Mouse (Mus musculus): ENCODE measurements around the gene Plb1. TPM values are rescaled to one million over a fixed set of nuclear protein-coding genes. Genes with fewer than 3 reads are reported as not detected.

Gene Plb1
- polyA plus RNA-seq, 1 experiment, result not detected

DNA sequence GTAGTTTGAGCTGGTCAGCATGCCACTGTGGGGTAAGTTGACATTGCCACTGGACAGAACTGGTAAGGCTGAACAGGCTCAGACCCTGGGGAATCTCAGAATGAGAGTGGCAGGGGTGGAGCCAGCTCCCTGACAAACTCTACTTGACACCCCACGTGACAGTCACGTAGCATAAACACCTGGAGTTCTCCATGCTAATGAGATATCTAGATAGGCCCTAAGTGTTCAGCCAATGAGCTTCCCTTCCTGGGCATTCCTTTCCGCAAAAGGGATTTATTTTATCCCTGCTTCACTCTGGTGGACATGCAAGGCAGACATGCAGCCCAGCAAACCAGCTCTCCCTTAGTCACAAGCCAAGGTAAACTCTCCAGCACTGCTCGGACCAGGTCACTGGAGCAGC is 16.0 kb upstream of the Plb1 start:
- TF ChIP-seq CTCF (IDR thresholded peaks at IDR 0.05; ENCODE audit: control insufficient read depth, insufficient read depth, low read length) (no peak), POLR2A (IDR thresholded peaks at IDR 0.05; ENCODE audit: borderline replicate concordance, control insufficient read depth, low read depth, low read length) (no peak)
- Histone ChIP-seq H3K4me3 (replicated peaks; ENCODE audit: control insufficient read depth, low read depth, low read length) (no peak overlapping the region), H3K27ac (ENCODE audit: control insufficient read depth, insufficient read depth, low read depth, low read length, poor library complexity) (no peak overlapping the region), H3K4me1 (ENCODE audit: control insufficient read depth, insufficient read depth, low read length) (no peaks in the 10 kb centered on the region)
- WGBS, result 80% methylated on average over 4 of the region's 4 CpGs

DNA sequence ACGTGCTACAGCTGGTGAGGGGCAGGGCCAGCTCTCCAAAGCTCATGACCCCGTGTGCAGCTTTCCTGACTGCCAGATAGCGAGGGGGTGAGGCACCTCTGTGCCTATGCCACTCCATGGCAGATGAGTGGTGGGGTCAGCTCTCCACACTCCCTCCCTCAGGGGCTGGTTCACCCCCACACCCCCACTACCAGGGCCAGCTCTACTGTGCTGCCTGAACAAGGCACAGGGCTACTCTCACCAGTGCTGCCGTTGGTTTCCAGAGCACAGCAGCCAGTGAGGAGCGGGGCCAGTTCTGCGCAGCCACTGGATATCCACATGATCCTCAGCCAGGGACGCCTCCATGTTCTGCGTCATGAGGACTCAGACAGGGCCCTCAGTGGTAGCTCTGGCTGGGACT is 15.0 kb upstream of the Plb1 start:
- Histone ChIP-seq H3K4me3 (replicated peaks; ENCODE audit: control insufficient read depth, low read depth, low read length) (no peak overlapping the region), H3K27ac (ENCODE audit: control insufficient read depth, insufficient read depth, low read depth, low read length, poor library complexity) (no peak overlapping the region), H3K4me1 (ENCODE audit: control insufficient read depth, insufficient read depth, low read length) (no peaks in the 10 kb centered on the region)
- WGBS, result 79% methylated on average over 8 of the region's 8 CpGs
- no peak for TF ChIP-seq CTCF (IDR thresholded peaks at IDR 0.05; ENCODE audit: control insufficient read depth, insufficient read depth, low read length)
- no peak for TF ChIP-seq POLR2A (IDR thresholded peaks at IDR 0.05; ENCODE audit: borderline replicate concordance, control insufficient read depth, low read depth, low read length)

- H3K4me3 ChIP-seq (replicated peaks; ENCODE audit: control insufficient read depth, low read depth, low read length), result no peak overlapping the region
- no peaks in the 10 kb centered on the region for H3K4me1 ChIP-seq (ENCODE audit: control insufficient read depth, insufficient read depth, low read length)
- WGBS, result 49% methylated on average over 4 of the region's 4 CpGs
- TF ChIP-seq CTCF (IDR thresholded peaks at IDR 0.05; ENCODE audit: control insufficient read depth, insufficient read depth, low read length) (peak; percentile 60), POLR2A (IDR thresholded peaks at IDR 0.05; ENCODE audit: borderline replicate concordance, control insufficient read depth, low read depth, low read length) (no peak)
- no peak overlapping the region for H3K27ac ChIP-seq (ENCODE audit: control insufficient read depth, insufficient read depth, low read depth, low read length, poor library complexity)
These were observed 2.1 kb upstream of the Plb1 start for GRCm38 (mm10) chr5:32230372-32230771.

DNA sequence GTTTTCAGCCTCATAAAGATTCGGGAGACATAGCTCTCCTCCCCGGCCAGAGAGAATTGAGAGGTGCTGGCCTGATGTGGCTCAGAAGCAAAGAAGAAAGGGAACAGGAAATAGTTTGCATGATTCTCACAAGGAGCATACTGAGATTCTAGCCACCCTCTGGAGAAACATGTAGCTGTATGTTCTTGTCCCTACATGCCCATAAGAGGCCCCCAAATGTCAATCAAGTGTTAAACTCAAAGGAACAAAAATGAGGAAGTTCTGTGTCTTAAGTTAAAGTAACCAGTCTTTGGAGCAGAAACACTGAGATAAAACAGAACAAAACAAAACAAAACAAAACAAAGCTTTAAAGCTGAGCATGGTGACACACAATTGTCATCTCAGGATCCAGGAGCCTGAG is 6.8 kb downstream of the Plb1 start:
- Histone ChIP-seq H3K4me1 (ENCODE audit: control insufficient read depth, insufficient read depth, low read length) (no peaks in the 10 kb centered on the region; the same call in 1 of the 2 replicates), H3K27ac (ENCODE audit: control insufficient read depth, insufficient read depth, low read depth, low read length, poor library complexity) (no peak overlapping the region), H3K4me3 (replicated peaks; ENCODE audit: control insufficient read depth, low read depth, low read length) (no peak overlapping the region)
- WGBS, result 33% methylated on average over 2 of the region's 2 CpGs
- TF ChIP-seq CTCF (IDR thresholded peaks at IDR 0.05; ENCODE audit: control insufficient read depth, insufficient read depth, low read length) (no peak), POLR2A (IDR thresholded peaks at IDR 0.05; ENCODE audit: borderline replicate concordance, control insufficient read depth, low read depth, low read length) (no peak)

- Histone ChIP-seq H3K4me3 (replicated peaks; ENCODE audit: control insufficient read depth, low read depth, low read length) (no peak overlapping the region), H3K27ac (ENCODE audit: control insufficient read depth, insufficient read depth, low read depth, low read length, poor library complexity) (no peak overlapping the region), H3K4me1 (ENCODE audit: control insufficient read depth, insufficient read depth, low read length) (no peaks in the 10 kb centered on the region; the same call in 1 of the 2 replicates)
- 55% methylated on average over 2 of the region's 2 CpGs for WGBS
- no peak for TF ChIP-seq CTCF (IDR thresholded peaks at IDR 0.05; ENCODE audit: control insufficient read depth, insufficient read depth, low read length)
These were observed 8.2 kb downstream of the Plb1 start for GRCm38 (mm10) chr5:32240741-32241140.

DNA sequence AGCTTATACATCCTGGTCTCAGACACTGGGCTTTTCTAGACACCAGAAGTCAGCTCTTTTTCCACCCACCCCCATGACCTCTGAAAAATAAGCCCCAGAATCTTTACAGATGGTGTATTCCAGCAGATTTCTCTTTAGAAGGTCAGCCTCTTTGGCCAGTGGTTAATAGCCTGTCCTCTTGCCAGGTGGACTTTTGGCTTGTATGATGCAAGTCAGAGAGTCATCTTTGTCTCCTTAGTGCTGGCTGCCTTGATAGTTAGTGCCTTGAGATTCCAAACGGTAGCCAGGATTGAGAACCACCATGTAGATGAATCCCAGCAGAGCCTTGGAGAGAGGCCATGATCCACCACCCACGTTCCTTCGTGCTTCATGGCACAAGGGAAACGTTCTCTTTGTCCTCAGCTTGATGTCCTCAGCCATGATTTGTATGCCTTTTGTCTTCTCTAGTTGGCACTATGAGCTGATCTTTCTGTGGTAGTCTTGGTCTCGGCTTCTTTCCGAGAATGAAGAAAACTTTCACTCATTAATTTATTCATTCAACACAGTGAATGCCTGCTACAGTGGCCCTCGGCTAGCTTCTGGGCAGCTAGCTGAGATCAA is 10.9 kb downstream of the Plb1 start:
- TF ChIP-seq POLR2A (IDR thresholded peaks at IDR 0.05; ENCODE audit: borderline replicate concordance, control insufficient read depth, low read depth, low read length) (no peak), CTCF (IDR thresholded peaks at IDR 0.05; ENCODE audit: control insufficient read depth, insufficient read depth, low read length) (no peak)
- WGBS, result 79% methylated on average over 7 of the region's 7 CpGs
- Histone ChIP-seq H3K4me1 (ENCODE audit: control insufficient read depth, insufficient read depth, low read length) (no peaks in the 10 kb centered on the region; the same call in 1 of the 2 replicates), H3K27ac (ENCODE audit: control insufficient read depth, insufficient read depth, low read depth, low read length, poor library complexity) (no peak overlapping the region), H3K4me3 (replicated peaks; ENCODE audit: control insufficient read depth, low read depth, low read length) (no peak overlapping the region)

GRCm38 (mm10) chr5:32245385-32245784 is 12.9 kb downstream of the Plb1 start:
- no peak overlapping the region for H3K27ac ChIP-seq (ENCODE audit: control insufficient read depth, insufficient read depth, low read depth, low read length, poor library complexity)
- no peaks in the 10 kb centered on the region; the same call in 1 of the 2 replicates for H3K4me1 ChIP-seq (ENCODE audit: control insufficient read depth, insufficient read depth, low read length)
- WGBS, result 49% methylated on average over 3 of the region's 3 CpGs
- TF ChIP-seq CTCF (IDR thresholded peaks at IDR 0.05; ENCODE audit: control insufficient read depth, insufficient read depth, low read length) (no peak), POLR2A (IDR thresholded peaks at IDR 0.05; ENCODE audit: borderline replicate concordance, control insufficient read depth, low read depth, low read length) (no peak)
- H3K4me3 ChIP-seq (replicated peaks; ENCODE audit: control insufficient read depth, low read depth, low read length), result no peak overlapping the region

- Histone ChIP-seq H3K4me1 (ENCODE audit: control insufficient read depth, insufficient read depth, low read length) (no peaks in the 10 kb centered on the region), H3K4me3 (replicated peaks; ENCODE audit: control insufficient read depth, low read depth, low read length) (no peak overlapping the region), H3K27ac (ENCODE audit: control insufficient read depth, insufficient read depth, low read depth, low read length, poor library complexity) (no peak overlapping the region)
- WGBS, result 63% methylated on average over 5 of the region's 5 CpGs
- no peak for TF ChIP-seq CTCF (IDR thresholded peaks at IDR 0.05; ENCODE audit: control insufficient read depth, insufficient read depth, low read length)
- no peak for TF ChIP-seq POLR2A (IDR thresholded peaks at IDR 0.05; ENCODE audit: borderline replicate concordance, control insufficient read depth, low read depth, low read length)
These were observed 28.2 kb downstream of the Plb1 start for GRCm38 (mm10) chr5:32260751-32261150.

GRCm38 (mm10) chr5:32261251-32261650 is 28.7 kb downstream of the Plb1 start:
- no peak overlapping the region for H3K4me3 ChIP-seq (replicated peaks; ENCODE audit: control insufficient read depth, low read depth, low read length)
- TF ChIP-seq POLR2A (IDR thresholded peaks at IDR 0.05; ENCODE audit: borderline replicate concordance, control insufficient read depth, low read depth, low read length) (no peak), CTCF (IDR thresholded peaks at IDR 0.05; ENCODE audit: control insufficient read depth, insufficient read depth, low read length) (no peak)
- H3K27ac ChIP-seq (ENCODE audit: control insufficient read depth, insufficient read depth, low read depth, low read length, poor library complexity), result no peak overlapping the region
- no peaks in the 10 kb centered on the region for H3K4me1 ChIP-seq (ENCODE audit: control insufficient read depth, insufficient read depth, low read length)
- WGBS, result 80% methylated on average over 3 of the region's 3 CpGs

Measured in bone marrow, adult 2 months (tissue).